Mouse (Mus musculus) stomach, postnatal 0 days (tissue): ENCODE measurements around the gene Asic4. TPM values are rescaled to one million over a fixed set of nuclear protein-coding genes. Genes with fewer than 3 reads are reported as not detected.

Experiments used
- ATAC-seq: fragments of 200-750 bp; cut with Nextera tagmentation; 2 replicates; pipeline ENCODE4 v1.8.0; 2017; ENCODE audit not compliant: low FRiP score, low TSS enrichment
- DNase-seq: peaks from one replicate; pipeline ENCODE4 v3.0.0-alpha.2; 2016; ENCODE audit warnings: low spot score
- H3K27ac ChIP-seq: fragments of 300-500 bp; sonication (generic); replicated peaks from 2 replicates; pipeline ENCODE4 v1.5.1; 2014; ENCODE audit warnings: mild to moderate bottlenecking, control low read depth
- H3K27me3 ChIP-seq: fragments of 300-500 bp; sonication (generic); 2 replicates; pipeline ENCODE4 v1.6.1; 2014; ENCODE audit warnings: low read length; ENCODE audit not compliant: control insufficient read depth, insufficient read depth
- H3K36me3 ChIP-seq: fragments of 300-500 bp; sonication (generic); 2 replicates; pipeline ENCODE4 v1.6.1; 2014; ENCODE audit warnings: low read length, mixed read lengths; ENCODE audit not compliant: control insufficient read depth, insufficient read depth
- H3K4me1 ChIP-seq: fragments of 300-500 bp; sonication (generic); replicated peaks from 2 replicates; pipeline ENCODE4 v1.6.1; 2014; ENCODE audit warnings: antibody characterized with exemption; ENCODE audit not compliant: control insufficient read depth, insufficient read depth
- H3K4me2 ChIP-seq: fragments of 300-500 bp; sonication (generic); replicated peaks from 2 replicates; pipeline ENCODE4 v1.6.1; 2014; ENCODE audit warnings: low read depth, mild to moderate bottlenecking, control low read depth, moderate library complexity
- H3K4me3 ChIP-seq: fragments of 300-500 bp; sonication (generic); 2 replicates; pipeline ENCODE4 v1.5.1; 2014; ENCODE audit warnings: low read depth, low read length, control low read depth
- H3K9ac ChIP-seq: fragments of 300-500 bp; sonication (generic); 2 replicates; pipeline ENCODE4 v1.6.1; 2014; ENCODE audit warnings: mild to moderate bottlenecking, low read length, control low read depth, mixed read lengths
- H3K9me3 ChIP-seq: fragments of 300-500 bp; sonication (generic); 2 replicates; pipeline ENCODE4 v1.6.1; 2016; ENCODE audit warnings: low read length; ENCODE audit not compliant: control insufficient read depth
- CTCF ChIP-seq: IDR thresholded peaks from 2 replicates; pipeline ENCODE4 v1.5.1; 2016; ENCODE audit warnings: antibody characterized with exemption, low read depth, mild to moderate bottlenecking, moderate library complexity
- EP300 ChIP-seq: optimal IDR thresholded peaks from 2 replicates; pipeline ENCODE3; 2016; ENCODE audit warnings: antibody characterized with exemption
- WGBS: fragments of 180-500 bp; shearing (Covaris S2); extraction: QIAGEN DNeasy Blood & Tissue Kit; methylation state at CpG from one replicate; pipeline ENCODE4 v1.1.7; 2014; 5-methylcytosine and 5-hydroxymethylcytosine counted together
- polyA plus RNA-seq: library from polyadenylated mRNA; unstranded; fragments of >200 nt; fragmentation: Nextera tagmentation; extraction: Ambion mirVana; gene quantifications from 2 replicates; pipeline ENCODE4 v1.2.1, GENCODE M21; 2015

Asic4 gene
- polyA plus RNA-seq, 1 experiment from 2014 or later = 0.55 TPM

DNA sequence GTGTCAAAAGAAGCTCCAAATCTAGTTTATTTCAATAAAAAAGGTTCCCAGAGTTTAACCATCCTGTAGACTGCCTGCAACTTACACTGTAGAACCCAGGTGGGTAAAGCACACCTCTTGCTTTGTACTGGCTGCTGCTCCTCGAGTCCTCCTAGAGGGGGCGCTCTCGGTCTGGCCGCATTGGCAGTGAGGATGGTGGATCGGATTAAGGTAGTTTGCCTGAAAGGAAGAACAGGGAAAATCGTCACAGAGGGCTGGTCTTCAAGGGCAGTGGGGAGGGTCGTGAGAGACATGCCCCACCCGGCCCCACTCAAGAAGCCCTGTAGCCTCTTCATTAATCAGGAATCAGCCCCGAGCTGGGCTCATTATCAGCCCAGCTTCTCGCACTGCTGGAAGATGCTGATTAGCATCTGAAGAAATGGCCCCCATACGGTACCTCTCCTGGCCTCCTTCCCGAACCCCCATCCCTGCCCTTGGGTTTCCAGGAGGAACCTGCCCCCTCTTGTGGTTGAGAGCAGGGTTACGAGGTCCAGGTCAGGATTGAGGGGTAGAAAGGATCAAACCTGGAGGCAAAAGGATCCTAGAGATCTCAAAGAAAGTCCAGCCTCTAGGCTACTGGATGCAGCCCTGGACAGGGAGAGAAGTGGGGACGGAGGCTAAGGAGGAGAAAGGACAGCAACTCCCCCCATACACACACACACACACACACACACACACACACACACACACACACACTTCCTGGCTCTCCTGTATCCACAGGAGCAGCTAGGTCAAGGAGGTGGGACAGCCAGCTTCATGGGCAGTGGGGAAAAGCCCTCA lies 6.7 kb downstream of the Asic4 start:
- H3K4me2 ChIP-seq = no peak overlapping the region
- 19% methylated on average over 14 of the region's 14 CpGs for WGBS
- DNase-seq = no peak

DNA sequence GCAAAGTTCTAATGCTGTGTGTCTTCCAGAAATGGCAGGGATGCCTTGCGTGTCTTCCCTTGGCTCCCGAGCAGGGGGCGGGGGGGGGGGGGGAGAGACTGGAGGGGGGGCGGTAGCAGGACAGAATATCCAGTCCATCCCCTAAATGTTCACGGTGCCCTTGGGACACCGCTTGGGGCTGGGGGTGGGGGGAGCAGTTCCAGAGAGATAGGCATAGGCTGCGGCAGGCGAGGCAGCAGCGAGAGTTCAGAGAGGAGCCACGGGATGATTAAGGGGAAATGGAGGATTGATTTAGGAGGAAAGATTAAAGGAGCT lies 7.4 kb downstream of the Asic4 start:
- Histone ChIP-seq H3K4me1 (0 out of 2 replicates have a peak, but pooled peaks cover 3% of the 10 kb centered on the region), H3K27me3 (no peaks in the 10 kb centered on the region; the same call in 1 of the 2 replicates), H3K9ac (no peak overlapping the region), H3K4me3 (no peak overlapping the region), H3K4me2 (peak overlapping the region; percentile 56; the same call in 1 of the 2 replicates), H3K36me3 (no peaks in the 10 kb centered on the region), H3K27ac (peak overlapping the region; percentile 63; the same call in 1 of the 2 replicates), H3K9me3 (no peaks in the 10 kb centered on the region)
- peak; percentile 29; the same call in 1 of the 2 replicates for ATAC-seq
- TF ChIP-seq CTCF (no peak), EP300 (no peak)
- 8% methylated on average over 7 of the region's 10 CpGs for WGBS
- DNase-seq = no peak

More for the DNA sequence above, 6.7 kb downstream of the Asic4 start:
- H3K4me1 ChIP-seq = 0 out of 2 replicates have a peak, but pooled peaks cover 3% of the 10 kb centered on the region
- ATAC-seq = no peak
- no peaks in the 10 kb centered on the region for H3K9me3 ChIP-seq
- H3K27ac ChIP-seq = no peak overlapping the region
- no peaks in the 10 kb centered on the region for H3K36me3 ChIP-seq
- TF ChIP-seq CTCF = peak; percentile 60
- TF ChIP-seq EP300 = no peak
- H3K9ac ChIP-seq = no peak overlapping the region
- no peak overlapping the region for H3K4me3 ChIP-seq
- H3K27me3 ChIP-seq = no peaks in the 10 kb centered on the region; the same call in 1 of the 2 replicates

DNA sequence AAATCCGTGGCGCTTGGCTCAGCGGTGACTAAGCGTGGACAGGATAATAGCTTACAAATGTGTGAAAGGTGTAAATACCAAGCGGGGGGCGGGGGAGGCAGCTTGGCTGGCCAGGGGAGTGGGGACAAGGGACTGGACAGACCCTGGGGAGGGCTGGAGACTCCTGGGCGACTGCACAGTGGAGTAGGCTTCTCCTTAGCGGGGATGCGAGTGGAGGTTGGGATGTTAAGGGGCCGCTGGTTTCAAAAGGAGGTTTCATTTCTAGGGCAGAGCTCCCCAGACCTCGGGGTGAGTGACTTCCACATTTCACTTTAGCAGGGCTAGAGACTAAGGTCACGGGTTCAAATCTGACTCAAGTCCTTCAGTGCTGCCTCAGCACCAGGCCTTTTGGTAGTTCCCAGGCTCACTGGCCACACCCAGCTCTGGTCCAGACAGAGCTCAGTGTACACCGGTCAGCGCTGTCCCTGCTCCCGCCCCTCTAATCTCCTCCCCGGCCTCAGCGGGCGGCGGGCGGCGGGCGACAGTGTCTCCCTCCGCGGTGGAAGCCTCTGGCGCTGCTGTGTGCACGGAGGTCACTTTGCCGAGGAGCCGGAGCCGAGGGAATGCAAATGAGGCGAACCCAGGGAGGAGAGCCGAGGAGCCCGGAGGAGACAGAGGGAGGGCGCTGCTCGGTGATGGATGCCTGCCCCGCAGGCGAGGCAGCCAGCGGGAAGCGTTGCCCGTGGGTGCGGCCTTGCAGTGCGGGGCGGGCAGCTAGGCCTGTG lies 8.0 kb downstream of the Asic4 start:
- Histone ChIP-seq H3K9ac (peak overlapping the region; percentile 52), H3K9me3 (no peaks in the 10 kb centered on the region), H3K4me1 (0 out of 2 replicates have a peak, but pooled peaks cover 3% of the 10 kb centered on the region), H3K27ac (peak overlapping the region; percentile 63), H3K27me3 (no peaks in the 10 kb centered on the region; the same call in 1 of the 2 replicates), H3K36me3 (no peaks in the 10 kb centered on the region), H3K4me2 (peak overlapping the region; percentile 56), H3K4me3 (peak overlapping the region; percentile 32)
- peak; percentile 55 for DNase-seq
- no peak for TF ChIP-seq EP300
- TF ChIP-seq CTCF = peak; percentile 30; the same call in 1 of the 2 replicates
- 4% methylated on average over 36 of the region's 42 CpGs for WGBS
- ATAC-seq = peak; percentile 78

DNA sequence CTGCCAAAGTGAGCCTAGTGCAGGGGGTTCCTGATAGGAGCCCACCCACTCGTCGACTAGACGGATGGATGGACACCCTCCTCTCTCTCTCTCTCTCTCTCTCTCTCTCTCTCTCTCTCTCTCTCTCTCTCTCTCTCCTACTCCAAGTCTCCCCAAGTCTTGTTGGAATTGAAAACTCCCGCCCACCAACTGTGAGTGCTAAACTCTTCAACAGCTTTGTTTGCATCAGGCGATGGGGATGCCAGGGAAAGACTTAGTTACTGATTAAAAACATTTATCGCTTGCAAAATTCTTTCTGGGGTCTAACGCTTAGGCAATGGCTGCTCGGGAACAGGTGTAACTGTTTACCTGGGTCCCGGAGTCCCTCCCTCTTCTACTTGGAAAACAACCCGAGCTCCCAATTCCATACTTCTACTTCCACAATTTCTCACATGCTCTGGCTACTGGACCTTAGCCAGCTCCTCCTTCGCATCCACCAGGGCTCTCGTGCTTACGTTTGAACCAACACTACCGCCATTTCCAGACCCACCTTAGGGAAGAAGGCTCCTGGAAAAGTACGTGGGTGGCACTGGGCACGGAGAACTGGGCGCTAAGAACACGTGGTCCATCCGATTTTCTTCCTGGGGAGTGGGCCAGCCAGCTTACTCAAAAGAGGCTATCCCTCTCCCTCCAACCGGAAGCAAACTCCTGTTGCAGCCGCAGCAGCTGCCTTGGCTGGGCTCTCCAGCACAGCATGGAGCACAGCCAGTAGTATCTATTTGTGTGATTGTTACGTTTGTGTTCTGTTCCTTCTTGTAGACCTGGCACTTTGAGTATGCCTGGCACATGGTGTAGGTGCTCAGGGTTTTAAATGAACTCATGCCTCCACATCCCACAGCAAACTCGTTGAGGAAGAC lies 8.8 kb downstream of the Asic4 start:
- H3K9me3 ChIP-seq = no peaks in the 10 kb centered on the region
- no peaks in the 10 kb centered on the region for H3K36me3 ChIP-seq
- peak; percentile 24; the same call in 1 of the 2 replicates for ATAC-seq
- WGBS = 8% methylated on average over 23 of the region's 23 CpGs
- TF ChIP-seq CTCF (no peak), EP300 (no peak)
- peak overlapping the region; percentile 32 for H3K4me3 ChIP-seq
- H3K4me1 ChIP-seq = 0 out of 2 replicates have a peak, but pooled peaks cover 3% of the 10 kb centered on the region
- no peaks in the 10 kb centered on the region; the same call in 1 of the 2 replicates for H3K27me3 ChIP-seq
- H3K9ac ChIP-seq = peak overlapping the region; percentile 52
- peak overlapping the region; percentile 56 for H3K4me2 ChIP-seq
- no peak for DNase-seq
- peak overlapping the region; percentile 63 for H3K27ac ChIP-seq

DNA sequence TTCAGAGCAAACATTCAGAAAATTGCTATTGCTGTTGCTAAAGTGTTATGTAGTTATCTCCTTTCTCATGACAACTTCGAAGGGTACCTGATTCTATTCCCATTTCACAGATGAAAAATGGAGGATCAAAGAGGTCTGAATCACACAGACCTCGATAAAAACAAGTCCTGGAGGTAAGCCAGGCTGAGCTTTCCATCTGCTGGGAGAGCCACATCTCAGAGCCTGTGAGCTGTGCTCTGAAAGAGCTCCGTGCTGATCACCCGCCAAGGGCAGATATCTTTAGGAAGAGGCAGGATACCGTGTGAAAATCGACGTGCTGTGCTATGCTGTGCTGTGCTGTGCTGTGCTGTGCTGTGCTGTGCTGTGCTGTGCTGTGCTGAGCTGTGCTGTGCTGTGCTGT lies 10.1 kb downstream of the Asic4 start:
- 58% methylated on average over 7 of the region's 7 CpGs for WGBS
- Histone ChIP-seq H3K27ac (no peak overlapping the region), H3K27me3 (no peaks in the 10 kb centered on the region; the same call in 1 of the 2 replicates), H3K4me2 (no peak overlapping the region), H3K9me3 (no peaks in the 10 kb centered on the region), H3K4me1 (0 out of 2 replicates have a peak, but pooled peaks cover 3% of the 10 kb centered on the region), H3K9ac (no peak overlapping the region), H3K36me3 (no peaks in the 10 kb centered on the region), H3K4me3 (no peak overlapping the region)
- DNase-seq (no peak), ATAC-seq (no peak)
- TF ChIP-seq EP300 = no peak
